Mouse (Mus musculus) lung, adult 18-20 months (tissue): ENCODE results near the gene Ksr1.

Experiments used
- DNase-seq, 2 experiments: peaks; one replicate each; pipeline ENCODE4 v3.0.0; 2022; ENCODE audit warnings: mixed read lengths in 2 of 2

Gene Ksr1

DNA sequence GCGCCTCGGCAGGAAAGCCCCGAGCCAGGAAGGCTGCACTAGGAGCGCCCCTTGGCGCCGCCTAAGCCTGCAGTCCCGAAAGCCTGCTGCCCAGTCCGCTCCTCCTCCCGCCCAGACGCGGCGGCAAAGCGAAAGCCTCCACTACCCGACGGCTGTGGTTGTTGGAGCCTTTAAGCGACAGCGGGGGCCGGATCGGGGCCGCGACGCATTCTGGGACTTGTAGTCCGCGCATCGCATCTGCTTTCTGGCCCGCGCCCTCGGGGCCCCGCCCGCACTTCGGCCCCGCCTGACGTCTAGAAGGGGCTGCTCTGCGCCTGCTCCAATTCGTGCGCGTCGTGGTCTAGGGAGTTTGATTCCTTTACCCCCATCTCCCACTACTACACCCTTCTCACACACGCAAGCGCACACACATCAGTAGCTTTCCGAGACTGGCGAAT lies at the start of gene Ksr1:
Gene Ksr1, minus strand, starts transcription at position 77 of the 437 bp plus-strand sequence.
- peak; percentile 95 to 96 for DNase-seq

DNA sequence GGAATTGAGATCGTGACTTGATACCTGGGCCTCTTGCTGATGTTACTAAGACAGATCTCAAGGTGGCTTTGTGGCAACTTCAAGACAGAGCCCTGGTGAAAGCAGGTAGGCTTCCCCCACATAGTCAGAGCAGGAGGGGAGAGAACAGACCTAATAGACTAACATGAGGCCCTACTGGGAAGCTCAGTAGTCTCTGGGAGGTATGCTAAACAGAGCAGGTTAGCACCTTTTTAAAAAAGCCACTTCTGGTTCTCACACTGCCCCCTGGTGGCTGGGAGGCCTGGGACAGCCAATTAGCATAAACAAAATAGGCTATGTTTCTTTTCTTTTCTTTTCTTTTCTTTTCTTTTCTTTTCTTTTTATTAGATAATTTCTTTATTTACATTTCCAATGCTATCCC lies 46.0 kb upstream of the Ksr1 start:
- DNase-seq = peak in 1 of 2 experiments; percentile 20

DNA sequence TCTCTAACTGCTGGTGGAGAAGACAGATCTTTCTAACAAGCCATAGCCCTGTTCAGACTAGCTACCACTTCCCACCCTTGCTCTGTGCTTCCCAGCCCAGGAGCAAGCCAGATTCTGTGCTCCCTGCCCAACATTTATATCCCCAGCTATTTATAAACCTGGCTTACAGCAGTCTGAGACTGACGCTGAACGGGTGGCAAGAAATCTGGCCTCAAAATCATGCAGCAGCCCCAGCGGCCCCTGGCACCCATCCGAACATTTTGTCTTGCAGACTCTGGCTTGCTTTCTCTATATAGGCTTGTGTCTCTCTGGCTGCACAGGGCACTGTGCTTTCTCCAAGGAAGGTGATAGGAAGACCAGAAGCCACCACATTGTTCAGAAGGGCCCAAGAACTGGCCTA lies 45.0 kb upstream of the Ksr1 start:
- DNase-seq = no peak

DNA sequence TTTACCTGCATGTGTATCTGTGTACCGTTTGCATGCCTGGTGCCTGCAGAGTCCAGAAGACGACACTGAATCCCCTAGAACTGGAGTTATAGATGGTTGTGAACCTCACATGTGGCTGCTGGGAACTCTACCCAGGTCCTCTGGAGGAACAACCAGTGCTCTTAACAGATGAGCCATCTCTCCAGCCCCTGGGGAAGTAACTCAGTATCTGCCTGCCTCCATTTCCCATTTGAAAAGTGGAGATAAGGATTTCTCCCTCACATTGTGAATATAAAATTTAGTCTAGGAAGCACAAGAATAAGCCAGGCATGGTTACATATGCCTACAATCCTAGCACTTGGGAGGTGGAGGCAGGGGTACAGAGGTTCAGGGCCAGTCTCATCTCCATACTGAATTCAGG lies 44.0 kb upstream of the Ksr1 start:
- DNase-seq = no peak

DNA sequence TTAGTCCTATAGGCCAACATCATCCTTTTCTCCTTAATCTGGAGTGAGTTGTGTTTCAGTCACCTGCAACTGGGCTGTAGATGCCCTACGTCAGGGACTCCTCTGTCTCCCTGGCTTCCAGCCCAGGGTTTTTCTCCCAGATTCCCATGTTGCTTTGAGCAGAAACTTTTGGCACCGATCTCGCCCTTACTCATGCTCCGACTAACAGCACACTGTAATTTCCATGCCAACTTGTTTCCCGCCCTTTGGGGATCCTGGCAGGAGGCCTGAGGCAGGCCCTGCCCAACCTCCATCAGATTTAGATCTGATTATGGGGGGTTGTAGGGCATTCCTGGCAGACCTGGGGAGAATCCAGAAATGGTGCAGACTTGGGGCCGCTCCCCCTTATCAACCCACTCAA lies 42.0 kb upstream of the Ksr1 start:
- DNase-seq = peak; percentile 66 to 77

DNA sequence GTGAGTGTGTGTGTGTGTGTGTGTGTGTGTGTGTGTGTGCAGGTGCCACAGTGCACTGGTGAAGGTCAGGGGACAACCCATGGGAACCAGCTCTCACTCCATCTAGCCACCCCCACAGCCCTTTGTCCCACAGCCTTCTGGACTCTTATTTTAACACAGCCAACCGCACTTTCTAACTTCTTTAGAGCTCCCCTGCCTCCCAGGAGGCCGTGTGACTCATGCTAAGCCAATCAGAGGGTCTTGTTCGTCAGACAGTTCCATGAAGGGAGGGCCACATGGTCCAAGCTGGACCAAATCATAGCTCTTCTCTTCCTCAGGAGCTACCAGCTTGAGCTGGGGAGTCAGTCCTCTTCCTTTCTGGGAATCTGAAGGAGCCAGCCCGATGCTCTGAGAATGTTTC lies 41.1 kb upstream of the Ksr1 start:
- no peak for DNase-seq

DNA sequence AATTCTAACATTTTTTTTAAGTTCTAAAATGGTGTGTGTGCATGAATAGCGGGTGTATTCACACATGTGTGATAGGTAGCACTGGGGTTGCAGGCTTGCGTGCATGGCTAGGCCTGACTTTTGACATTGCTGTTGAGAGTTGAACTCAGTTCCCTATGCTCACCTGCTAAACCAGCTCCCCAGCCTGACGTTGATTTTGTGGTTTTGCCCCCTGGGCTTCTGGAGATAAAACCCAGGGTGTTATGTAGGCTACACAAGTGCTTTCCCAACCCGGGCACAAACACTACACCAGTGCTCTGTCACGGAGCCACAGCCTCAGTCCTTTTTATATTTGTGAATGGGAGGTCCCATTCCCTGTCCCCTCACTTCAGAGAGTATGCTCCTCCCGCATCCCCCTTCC lies 39.5 kb upstream of the Ksr1 start:
- no peak for DNase-seq

DNA sequence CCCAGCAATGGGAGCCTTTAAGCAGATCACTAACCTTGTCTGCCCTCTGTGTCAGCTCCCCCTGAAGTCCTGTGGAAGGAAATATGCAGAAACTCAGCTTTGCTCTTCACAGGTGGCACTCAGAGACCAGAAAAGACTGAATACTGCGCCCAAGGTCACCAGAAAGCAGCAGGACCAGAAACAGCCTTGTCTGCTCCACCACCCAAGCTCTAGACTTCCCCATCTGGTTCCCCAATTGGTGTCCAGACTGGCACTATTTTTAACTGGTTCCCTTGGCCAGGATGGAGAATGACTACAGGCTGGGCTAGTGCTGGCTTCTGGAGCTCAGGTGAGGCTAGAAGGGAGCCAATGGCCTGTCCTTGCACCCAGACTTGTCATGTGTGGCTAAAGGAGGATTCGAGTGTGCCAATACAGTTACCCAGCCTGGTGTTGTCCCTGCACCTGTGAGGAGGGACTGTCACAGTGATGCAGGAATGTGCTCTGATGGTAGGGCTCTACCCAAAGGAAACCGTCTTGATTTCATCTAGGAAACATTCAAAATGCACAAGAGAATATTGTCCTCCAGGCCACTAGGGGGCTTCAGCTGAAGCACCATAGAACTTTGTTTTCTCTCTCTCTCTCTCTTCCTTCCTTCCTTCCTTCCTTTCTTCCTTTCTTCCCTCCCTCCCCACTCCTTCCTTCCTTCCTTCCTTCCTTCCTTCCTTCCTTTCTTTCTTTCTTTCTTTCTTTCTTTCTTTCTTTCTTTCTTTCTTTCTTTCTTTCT lies 38.1 kb upstream of the Ksr1 start:
- no peak for DNase-seq

DNA sequence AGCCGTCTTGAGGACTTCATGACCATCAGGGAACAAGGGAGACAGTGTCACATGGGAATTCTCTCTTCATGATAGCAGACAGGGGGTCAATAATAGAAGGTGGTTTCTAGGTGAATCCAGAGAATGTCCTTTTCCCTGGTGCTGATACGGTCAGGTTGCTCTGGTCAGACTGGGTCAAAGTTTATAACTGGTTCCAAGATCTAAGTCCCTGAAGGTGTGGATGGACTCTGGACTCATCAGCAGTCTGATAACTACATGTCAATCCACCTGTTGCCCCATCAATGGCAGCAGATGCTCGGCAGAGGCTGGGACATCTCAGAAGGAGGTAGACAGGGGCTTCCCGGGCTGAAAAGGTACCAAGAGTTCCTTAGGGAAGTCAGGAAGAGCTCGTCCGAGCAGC lies 37.2 kb upstream of the Ksr1 start:
- DNase-seq = no peak

DNA sequence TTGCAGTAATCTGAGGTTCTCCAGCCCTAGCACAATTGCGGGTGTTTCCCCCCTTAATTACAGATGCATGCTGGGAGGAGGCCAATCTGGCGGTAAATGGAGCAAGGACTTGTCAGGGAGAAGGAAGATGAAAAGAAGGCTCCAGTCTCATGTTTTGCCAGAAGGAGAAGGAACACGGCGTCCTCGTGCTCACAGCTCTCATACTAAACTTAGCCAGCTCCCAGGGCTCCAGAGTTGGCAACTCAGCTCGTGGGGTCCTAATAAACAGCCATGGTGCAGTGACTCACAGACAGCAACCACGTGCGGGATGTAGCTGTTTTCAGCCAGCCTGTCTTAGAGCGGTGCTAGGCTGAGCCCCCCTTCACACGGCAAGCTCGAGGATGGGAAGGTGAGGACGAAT lies 36.7 kb upstream of the Ksr1 start:
- DNase-seq = peak; percentile 9 to 29

DNA sequence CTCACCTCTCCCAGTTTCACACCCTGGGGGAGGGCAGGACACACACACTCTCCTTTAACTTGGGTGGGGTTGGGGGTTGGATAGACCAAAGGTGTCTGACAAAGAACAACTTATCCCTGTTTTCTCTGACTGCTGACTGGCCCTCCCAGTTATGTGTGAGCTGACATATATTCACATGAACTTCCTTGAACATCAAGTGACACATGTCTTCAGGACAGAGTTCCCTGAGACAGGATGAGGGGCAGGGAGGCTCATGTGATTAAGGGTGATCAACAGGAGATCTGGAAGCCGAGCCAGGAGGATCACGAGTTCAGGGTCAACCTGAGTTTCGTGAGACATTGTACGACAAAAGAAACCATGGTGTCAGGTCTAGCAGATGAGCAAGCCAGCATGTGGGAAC lies 35.7 kb upstream of the Ksr1 start:
- DNase-seq = no peak

DNA sequence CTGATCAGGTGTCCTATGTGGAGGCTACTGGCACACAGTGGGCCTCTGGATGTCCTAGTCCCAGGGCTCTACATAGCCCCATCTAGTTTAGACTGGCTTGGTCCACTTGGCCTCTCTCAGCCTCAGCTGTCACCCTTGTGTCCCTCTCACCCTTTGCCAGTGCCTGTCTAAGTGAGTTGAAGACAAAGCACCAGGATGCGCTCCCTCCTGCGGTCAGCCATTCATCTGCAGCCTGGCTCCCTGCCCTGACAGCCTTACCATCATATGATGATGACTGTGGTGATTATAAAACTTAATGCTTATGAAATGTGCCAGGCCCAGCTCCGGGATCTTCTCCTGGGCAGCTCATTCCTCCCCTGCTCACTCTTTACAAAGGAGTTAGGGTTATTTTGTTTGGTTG lies 30.5 kb upstream of the Ksr1 start:
- no peak for DNase-seq

DNA sequence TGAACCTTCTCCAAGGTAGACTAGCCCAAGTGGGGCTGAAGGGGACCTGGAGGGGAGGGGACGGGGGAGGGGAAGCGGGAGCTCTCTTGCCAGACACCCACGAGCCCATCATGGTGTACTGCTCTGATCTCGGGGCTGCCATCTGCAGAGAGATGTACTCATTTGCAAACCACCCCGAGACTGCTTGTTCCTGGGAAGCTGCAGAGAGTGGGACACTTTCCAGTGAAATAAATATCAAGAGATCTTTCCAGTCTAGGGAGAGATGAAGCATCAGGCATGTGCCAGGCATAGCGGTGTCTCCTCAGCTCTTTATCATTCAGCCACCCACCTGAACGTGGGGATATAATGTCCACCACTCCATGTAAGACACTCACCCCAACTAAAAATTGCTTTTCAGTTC lies 25.8 kb upstream of the Ksr1 start:
- DNase-seq = no peak

DNA sequence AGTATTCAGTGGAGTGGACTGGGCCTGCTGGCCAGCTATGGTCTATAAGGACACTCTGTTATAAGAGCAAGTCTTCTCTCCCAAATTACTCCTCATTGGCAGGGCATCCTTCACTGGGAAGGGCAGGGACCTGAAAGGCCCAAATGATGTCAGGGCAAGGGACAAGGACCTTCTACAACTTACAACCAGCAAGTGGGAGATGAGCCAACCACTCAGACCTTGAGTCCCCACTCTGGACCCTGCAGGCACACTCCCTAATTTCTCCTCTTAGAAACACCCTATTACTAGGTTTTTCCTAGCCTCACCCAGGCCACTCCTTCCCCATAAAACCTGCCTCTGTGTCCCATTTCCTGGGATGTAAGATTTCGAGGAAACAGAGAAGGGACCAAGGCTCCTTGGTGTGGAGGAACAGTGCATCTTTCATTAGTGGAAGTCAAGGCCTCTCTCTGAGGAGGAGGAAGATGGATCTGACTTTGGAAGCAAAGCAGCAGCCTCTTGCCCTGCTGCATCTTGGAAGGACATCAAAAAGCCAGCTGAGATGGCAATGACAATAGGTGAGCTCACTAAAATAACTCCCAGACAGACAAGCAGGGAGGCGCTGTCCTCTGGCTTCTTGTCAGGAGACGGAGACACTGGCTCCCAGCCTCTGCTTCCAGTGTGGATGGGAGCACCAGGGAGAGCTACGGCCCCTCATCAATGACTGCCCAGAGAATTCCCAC lies 20.5 kb upstream of the Ksr1 start:
- DNase-seq = no peak

DNA sequence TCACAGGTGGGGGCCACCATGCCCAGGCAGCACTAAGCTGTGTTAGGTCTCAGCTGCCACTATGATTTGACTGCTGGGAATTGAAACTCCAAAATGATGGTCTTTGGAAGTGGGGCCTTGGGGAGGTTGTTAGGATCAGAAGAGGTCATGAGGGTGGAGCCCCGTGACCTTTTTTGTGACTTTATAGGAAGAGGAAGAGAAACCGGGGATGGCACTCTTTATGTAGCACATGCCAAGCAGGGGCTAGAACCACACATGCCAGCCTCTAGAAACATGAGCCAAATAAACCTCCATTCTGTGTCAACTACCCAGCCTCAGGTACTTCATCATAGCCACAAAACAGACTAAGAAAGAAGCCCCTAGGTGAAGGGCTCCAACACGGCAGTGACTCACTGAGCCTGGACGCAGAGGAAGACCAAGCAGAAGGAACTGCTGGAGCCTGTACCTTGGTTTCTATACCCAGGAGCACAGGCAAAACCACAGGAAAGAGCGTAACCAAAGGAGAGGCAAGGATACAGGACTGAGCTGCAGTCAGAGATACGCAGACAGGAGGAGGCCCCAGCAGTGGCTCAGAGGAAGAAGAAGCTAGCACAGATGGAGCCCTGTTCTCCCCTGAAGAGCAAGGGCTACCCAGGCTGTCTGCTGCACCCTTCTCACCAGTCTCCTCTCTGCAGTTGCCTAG lies 15.0 kb upstream of the Ksr1 start:
- DNase-seq = no peak

DNA sequence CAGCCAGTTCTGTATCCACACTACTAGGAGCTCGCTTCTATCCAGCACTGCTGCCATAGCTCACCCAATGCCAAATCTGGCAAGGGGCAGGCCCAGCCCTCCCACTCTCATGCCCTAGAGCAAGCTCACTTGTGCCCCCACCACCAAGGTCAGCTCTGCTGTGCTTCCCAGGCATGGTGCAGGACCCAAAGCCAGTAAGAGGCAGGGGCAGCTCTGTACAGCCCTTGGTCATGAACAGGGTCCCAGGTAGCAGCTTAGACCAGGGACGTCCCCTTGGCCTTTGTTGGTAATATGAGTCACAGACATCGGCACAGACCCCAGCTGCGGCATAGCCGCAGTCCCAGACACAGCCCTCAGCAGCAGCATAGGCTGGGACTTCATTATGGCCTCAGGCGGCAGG lies 13.9 kb upstream of the Ksr1 start:
- DNase-seq = no peak

DNA sequence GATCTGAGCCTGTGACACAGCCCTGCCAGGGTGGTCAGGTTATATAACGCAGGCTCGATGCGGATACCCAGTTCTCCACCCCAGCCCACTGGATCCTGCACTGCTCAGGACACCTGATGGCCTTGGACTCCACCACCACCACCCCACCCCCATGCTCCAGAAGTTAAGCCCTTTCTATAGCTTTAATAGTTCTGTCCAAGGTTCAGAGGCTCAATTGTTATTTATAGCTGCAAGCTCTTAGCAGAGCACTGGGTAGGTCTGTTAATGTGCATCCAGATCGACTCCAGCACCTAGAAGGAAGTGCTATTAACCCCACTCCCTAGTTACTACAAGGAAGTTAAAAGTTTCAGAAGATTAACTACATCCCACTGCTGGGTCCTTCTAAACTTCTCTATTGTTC lies 11.5 kb upstream of the Ksr1 start:
- DNase-seq = no peak

DNA sequence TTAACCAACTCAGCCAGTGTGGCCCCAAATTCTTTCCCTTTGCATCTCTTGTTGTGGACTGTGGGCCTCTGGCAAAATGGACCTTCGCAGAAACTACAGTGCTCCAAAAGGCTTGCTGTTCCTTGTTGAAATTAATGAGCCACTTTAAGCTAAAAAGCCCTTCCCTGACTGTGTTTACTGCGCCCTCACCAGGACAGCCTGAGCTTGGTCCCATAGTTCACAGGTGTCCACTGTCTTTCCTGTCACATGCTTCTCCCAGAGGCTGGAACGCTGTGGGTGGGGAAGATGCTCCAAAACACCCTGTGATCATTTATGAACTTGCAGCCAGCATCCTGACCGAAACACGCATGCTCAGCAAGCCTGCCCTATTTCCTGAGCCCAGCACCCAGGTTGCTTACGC lies 9.1 kb upstream of the Ksr1 start:
- DNase-seq = no peak

DNA sequence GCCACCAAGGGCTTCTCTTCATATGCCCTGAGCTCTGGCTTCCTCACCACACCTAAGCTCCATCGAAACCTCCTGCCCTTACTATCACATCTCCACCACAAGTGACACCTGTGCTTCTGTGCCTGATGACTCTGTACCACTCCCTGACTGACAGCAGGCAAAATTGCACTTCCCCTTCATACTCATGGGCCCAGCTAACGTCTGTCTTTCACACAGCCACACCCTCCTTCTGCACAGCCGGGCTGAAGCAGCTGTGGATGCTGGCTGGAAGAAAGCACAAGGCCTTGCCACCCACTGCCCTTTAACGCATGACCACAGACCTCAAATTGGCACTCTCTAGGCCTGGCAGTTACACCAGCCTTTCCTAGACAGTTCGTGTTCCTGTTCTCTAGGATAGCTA lies 6.5 kb upstream of the Ksr1 start:
- no peak for DNase-seq

DNA sequence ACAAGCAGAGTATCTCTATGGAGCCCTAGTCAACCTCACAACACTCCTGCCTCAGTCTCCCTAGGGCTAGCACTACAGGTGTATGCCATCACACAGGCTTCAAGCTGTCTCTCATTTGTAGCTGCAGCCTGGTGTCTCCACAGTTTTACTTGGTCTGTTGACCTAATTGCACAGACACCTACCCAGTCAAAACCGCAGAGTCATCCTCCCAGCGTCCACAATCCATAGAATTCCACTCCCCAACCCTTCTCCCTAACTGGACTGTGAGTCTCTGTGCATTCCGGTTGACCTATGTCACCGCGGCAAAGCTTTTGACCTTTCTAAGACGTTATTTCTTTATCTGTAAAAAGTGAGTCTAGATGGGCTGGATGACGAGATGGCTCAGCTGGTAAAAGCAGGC lies 5.7 kb upstream of the Ksr1 start:
- DNase-seq = no peak

DNA sequence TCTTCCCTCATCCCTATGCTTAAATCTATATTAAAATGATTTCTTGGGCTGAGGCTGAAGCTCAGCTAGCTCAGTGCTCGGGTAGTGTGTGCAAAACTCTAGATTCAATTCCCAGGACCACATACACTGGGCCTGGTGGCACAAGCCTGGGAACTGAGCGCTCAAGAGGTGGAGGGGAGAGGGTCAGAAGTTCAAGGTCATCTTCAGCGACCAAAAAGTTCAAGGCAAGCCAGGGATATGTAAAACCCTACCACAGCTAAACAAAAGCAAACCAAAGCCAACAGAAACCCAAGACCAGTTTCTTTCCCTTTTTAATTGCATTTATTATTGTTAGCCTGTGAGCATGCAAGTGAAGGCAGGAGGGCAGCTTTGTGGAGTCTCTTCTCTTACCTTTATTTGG lies 4.1 kb upstream of the Ksr1 start:
- DNase-seq = no peak

DNA sequence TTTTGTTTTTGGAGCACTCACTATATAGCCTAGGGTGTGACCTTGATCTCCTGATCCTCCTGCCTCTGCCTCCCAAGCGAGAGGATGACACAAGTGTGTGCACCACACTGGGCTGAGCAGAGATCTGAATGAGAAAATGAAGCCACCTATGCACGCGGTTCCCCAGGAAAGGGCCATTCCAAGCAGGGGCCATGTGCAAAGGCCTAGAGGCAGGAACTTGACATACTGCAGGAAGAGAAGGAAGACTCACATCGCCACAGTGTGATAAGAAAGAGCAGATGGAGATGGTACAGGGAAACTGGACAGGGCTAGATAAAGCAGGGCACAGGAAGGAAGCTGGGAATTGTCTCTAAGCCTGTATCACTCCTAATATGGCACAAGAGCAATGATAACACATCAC lies 3.1 kb upstream of the Ksr1 start:
- DNase-seq = no peak

DNA sequence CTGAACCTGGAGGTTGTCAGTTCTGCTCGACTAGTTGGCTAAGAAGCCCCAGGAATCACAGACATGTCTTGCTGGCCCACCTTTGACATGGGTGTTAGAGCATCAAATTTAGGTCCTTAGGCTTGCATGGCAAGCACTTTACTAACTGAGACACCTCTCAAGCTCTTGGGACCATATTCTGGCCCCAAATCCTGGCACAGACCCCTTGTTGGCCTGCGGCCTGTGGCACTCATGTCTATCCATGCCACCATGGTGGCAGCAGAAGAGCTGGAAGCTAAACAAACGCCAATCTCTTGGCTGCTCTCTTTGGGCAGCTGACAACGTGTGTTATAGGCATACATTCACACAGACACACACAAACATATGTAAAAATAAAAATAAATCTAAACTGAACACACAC lies 2.6 kb upstream of the Ksr1 start:
- no peak for DNase-seq
